Mouse (Mus musculus): ENCODE measurements around the gene Ttc9b. TPM values are rescaled to one million over a fixed set of nuclear protein-coding genes. Genes with fewer than 3 reads are reported as not detected.

Ttc9b gene
- polyA plus RNA-seq (2015; fragmentation: Illumina TruSeq; extraction: RNeasy Lipid Tissue Mini Kit (QIAGEN cat#74804); ENCODE audit: low read depth, low replicate concordance) = 76.0 TPM

DNA sequence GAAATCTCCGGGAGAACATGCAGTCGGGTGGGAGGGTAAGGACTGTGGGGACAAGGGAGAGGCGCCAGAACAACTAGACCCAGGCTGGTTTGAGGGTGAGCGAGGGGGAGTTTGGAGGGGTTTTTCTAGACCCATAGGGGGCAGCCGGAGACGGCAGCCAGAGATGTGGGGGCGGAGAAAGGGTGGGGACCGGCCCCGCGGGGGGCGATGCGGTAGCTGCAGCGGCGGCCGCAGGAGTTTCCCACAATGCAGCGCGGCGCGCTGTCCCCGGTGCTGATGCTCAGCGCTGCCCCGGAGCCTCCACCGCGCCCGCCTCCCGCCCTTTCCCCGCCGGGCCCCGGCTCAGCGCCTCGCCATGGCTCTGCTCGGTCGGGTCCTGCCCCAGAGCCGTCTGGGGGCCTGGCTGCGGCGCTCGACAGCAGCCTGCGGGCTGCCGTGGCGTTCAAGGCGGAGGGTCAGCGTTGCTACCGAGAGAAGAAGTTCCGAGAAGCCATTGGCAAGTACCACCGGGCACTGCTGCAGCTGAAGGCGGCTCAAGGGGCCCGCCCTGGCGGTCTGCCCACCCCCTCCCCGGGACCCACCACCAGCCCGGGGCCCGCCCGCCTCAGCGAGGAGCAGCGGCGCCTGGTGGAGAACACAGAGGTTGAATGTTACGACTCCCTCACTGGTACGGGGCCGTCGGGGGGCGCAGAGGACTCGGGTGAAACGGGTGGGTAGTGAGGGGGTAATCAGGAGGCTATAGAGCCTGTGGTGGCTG, at the start of gene Ttc9b:
Ttc9b (plus strand) TSS at position 235 of the 757 bp plus-strand sequence.

DNA sequence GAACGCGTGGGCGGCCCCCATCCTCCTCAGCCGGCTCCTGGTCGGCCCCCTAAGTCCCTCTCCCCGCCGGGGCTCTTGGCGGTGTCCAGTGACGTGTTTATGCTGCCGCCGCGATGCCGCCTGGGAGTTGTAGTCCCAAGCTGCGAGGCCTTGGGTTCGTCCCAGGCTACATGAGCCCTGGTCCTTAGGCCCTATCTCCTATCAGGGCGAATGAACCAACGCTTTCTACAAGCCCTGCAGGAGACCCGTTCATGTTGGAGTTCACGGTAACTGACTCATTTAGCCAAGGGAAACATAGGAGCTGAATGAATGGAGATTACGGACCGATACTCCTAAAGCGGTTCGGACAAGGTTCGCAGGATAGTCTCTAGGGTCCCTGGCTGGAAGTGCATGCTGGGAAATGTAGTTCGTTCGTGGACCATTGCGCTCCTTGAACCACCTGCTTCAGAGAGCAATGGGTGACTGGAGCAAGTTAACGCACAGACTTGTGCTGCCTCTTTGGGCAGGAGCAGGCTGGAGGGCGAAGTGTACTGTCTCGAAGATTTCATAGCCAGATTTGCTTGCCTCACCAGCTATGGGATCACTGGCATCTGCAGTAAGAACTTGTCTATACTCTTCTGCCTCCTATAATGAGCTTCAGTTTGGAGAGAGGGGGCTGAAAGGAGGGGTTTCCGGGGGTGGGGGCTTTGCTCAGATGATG, 21.0 kb downstream of the Ttc9b start, which contains the start of gene Map3k10:
Map3k10 (minus strand) TSS at position 77 of the 700 bp plus-strand sequence.

DNA sequence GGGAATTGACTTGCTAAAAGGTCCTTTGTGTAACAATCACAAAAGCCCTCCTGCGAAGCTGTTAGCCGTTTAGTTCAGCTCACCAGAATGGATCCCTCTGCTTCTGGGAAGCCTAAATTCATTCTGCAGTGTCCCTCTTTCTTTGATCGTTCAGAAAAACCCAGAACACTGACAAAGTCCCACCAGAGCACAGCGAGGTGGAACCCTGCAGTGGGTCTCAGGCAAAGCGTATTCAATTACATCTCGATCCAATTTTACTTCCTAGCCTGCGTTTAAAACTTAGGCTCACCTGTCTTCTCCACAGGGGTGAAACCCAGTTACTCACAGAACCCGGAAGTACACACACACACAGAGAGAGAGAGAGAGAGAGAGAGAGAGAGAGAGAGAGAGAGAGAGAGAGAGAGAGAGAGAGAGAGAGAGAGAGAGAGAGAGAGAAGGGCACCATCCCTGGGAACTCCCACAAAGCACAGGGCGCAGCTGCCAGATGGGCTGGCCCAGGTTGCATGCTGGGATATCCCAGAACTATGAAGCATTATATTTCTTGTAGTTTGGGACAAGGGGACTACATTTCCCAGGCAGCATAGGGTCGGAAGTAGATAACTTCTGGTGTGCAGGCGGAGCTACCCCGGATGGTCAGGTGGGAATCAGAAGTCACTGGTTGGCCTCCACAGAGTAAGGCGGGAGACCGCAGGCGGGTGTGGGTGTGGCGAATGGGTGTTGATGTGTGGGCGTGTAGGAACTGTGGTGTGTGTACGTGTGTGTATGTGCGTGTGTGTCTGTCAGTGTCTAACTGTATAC, 35.3 kb downstream of the Ttc9b start, which contains the start of gene Zfp607b:
Zfp607b (plus strand) TSS at position 526 of the 798 bp plus-strand sequence.

Other genes with a start within 250 kb of the Ttc9b start
- gene Sptbn4, start 206.2 kb upstream of the Ttc9b start, polyA plus RNA-seq (2015; fragmentation: Illumina TruSeq; extraction: RNeasy Lipid Tissue Mini Kit (QIAGEN cat#74804); ENCODE audit: low read depth, low replicate concordance) = 71.8 TPM
- 22.0 TPM for gene Blvrb, start 205.9 kb upstream of the Ttc9b start, polyA plus RNA-seq (2015; fragmentation: Illumina TruSeq; extraction: RNeasy Lipid Tissue Mini Kit (QIAGEN cat#74804); ENCODE audit: low read depth, low replicate concordance)
- gene Sertad3, start 180.1 kb upstream of the Ttc9b start, polyA plus RNA-seq (2015; fragmentation: Illumina TruSeq; extraction: RNeasy Lipid Tissue Mini Kit (QIAGEN cat#74804); ENCODE audit: low read depth, low replicate concordance) = 4.7 TPM
- 18.4 TPM for gene Sertad1, start 167.0 kb upstream of the Ttc9b start, polyA plus RNA-seq (2015; fragmentation: Illumina TruSeq; extraction: RNeasy Lipid Tissue Mini Kit (QIAGEN cat#74804); ENCODE audit: low read depth, low replicate concordance)
- gene Prx, start 154.6 kb upstream of the Ttc9b start, polyA plus RNA-seq (2015; fragmentation: Illumina TruSeq; extraction: RNeasy Lipid Tissue Mini Kit (QIAGEN cat#74804); ENCODE audit: low read depth, low replicate concordance) = 0.22 TPM
- gene Hipk4, start 130.6 kb upstream of the Ttc9b start, polyA plus RNA-seq (2015; fragmentation: Illumina TruSeq; extraction: RNeasy Lipid Tissue Mini Kit (QIAGEN cat#74804); ENCODE audit: low read depth, low replicate concordance) = not detected
- gene Pld3, start 100.7 kb upstream of the Ttc9b start, polyA plus RNA-seq (2015; fragmentation: Illumina TruSeq; extraction: RNeasy Lipid Tissue Mini Kit (QIAGEN cat#74804); ENCODE audit: low read depth, low replicate concordance) = 607 TPM
- 21.4 TPM for gene 2310022A10Rik, start 100.7 kb upstream of the Ttc9b start, polyA plus RNA-seq (2015; fragmentation: Illumina TruSeq; extraction: RNeasy Lipid Tissue Mini Kit (QIAGEN cat#74804); ENCODE audit: low read depth, low replicate concordance)
- gene Akt2, start 62.4 kb upstream of the Ttc9b start, polyA plus RNA-seq (2015; fragmentation: Illumina TruSeq; extraction: RNeasy Lipid Tissue Mini Kit (QIAGEN cat#74804); ENCODE audit: low read depth, low replicate concordance) = 106 TPM
- 133 TPM for gene Map3k10, start 20.7 kb downstream of the Ttc9b start, polyA plus RNA-seq (2015; fragmentation: Illumina TruSeq; extraction: RNeasy Lipid Tissue Mini Kit (QIAGEN cat#74804); ENCODE audit: low read depth, low replicate concordance)
- 9.8 TPM for gene Zfp607b, start 35.4 kb downstream of the Ttc9b start, polyA plus RNA-seq (2015; fragmentation: Illumina TruSeq; extraction: RNeasy Lipid Tissue Mini Kit (QIAGEN cat#74804); ENCODE audit: low read depth, low replicate concordance)
- gene Zfp60, start 77.5 kb downstream of the Ttc9b start, polyA plus RNA-seq (2015; fragmentation: Illumina TruSeq; extraction: RNeasy Lipid Tissue Mini Kit (QIAGEN cat#74804); ENCODE audit: low read depth, low replicate concordance) = 25.7 TPM
- 7.4 TPM for gene Zfp626, start 153.3 kb downstream of the Ttc9b start, polyA plus RNA-seq (2015; fragmentation: Illumina TruSeq; extraction: RNeasy Lipid Tissue Mini Kit (QIAGEN cat#74804); ENCODE audit: low read depth, low replicate concordance)
- 6.5 TPM for gene Zfp59, start 184.7 kb downstream of the Ttc9b start, polyA plus RNA-seq (2015; fragmentation: Illumina TruSeq; extraction: RNeasy Lipid Tissue Mini Kit (QIAGEN cat#74804); ENCODE audit: low read depth, low replicate concordance)
- gene Zfp607a, start 203.6 kb downstream of the Ttc9b start, polyA plus RNA-seq (2015; fragmentation: Illumina TruSeq; extraction: RNeasy Lipid Tissue Mini Kit (QIAGEN cat#74804); ENCODE audit: low read depth, low replicate concordance) = 0.71 TPM

Measured in brain, adult 10 weeks (tissue).